Mouse (Mus musculus): ENCODE measurements at regions not wholly inside any gene's neighbourhood (a gene's known extent, or its start where the extent isn't known, plus 50 kb on each side); places are given as distances from the start of the nearest gene placed in this dataset.

DNA sequence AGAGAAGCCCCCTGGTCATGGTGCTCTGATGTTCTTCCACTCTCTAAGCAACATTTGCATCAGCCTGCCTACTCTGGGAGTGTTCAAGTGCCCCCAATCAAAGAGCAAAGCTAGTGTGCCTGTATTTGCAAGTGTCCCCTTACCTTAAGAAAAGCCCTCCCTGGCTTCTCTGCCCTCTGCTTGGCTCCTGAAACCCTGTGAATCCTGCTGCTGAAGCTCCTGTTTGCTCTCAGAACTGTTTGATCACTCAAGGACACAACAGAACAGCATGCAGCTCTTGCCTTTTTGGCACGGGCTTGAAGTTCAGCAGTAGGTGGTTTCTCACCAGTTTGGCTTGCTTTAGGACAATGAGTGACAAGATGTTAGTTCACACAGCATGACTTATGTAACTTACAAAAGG is 163.6 kb upstream of the Slc7a11 start:
- DNase-seq (ENCODE audit: low spot score) (no peak), ATAC-seq (ENCODE audit: insufficient number of reproducible peaks, low FRiP score, low TSS enrichment, low read depth) (no peak)
- Histone ChIP-seq H3K4me2 (ENCODE audit: low read depth, severe bottlenecking) (no peak overlapping the region), H3K9me3 (ENCODE audit: control insufficient read depth, low read length) (no peaks in the 10 kb centered on the region), H3K9ac (ENCODE audit: low read length) (no peak overlapping the region), H3K27ac (replicated peaks; ENCODE audit: low read depth, low read length) (no peak overlapping the region), H3K4me1 (ENCODE audit: control insufficient read depth, insufficient read depth, low read length) (no peaks in the 10 kb centered on the region), H3K36me3 (ENCODE audit: control insufficient read depth, insufficient read depth, low read length) (no peaks in the 10 kb centered on the region), H3K4me3 (ENCODE audit: low read depth, low read length) (no peak overlapping the region), H3K27me3 (ENCODE audit: control insufficient read depth, insufficient read depth, low read length) (no peaks in the 10 kb centered on the region)
- WGBS: 17% methylated on average over 1 of the region's 1 CpGs

- whole genome bisulfite sequencing: 90% methylated on average over 4 of the region's 4 CpGs
- no peaks in the 10 kb centered on the region for H3K4me1 ChIP-seq (ENCODE audit: control insufficient read depth, insufficient read depth, low read length)
- no peaks in the 10 kb centered on the region for H3K36me3 ChIP-seq (ENCODE audit: control insufficient read depth, insufficient read depth, low read length)
- no peaks in the 10 kb centered on the region for H3K9me3 ChIP-seq (ENCODE audit: control insufficient read depth, low read length)
- no peak overlapping the region for H3K9ac ChIP-seq (ENCODE audit: low read length)
- H3K27me3 ChIP-seq (ENCODE audit: control insufficient read depth, insufficient read depth, low read length): no peaks in the 10 kb centered on the region
- no peak for DNase-seq (ENCODE audit: low spot score)
- ATAC-seq (ENCODE audit: insufficient number of reproducible peaks, low FRiP score, low TSS enrichment, low read depth): no peak
- H3K4me2 ChIP-seq (ENCODE audit: low read depth, severe bottlenecking): no peak overlapping the region
- no peak overlapping the region for H3K27ac ChIP-seq (replicated peaks; ENCODE audit: low read depth, low read length)
- H3K4me3 ChIP-seq (ENCODE audit: low read depth, low read length): no peak overlapping the region
These were observed 162.3 kb upstream of the Slc7a11 start for GRCm38 (mm10) chr3:50605750-50606149.

GRCm38 (mm10) chr3:50603182-50603581 is 159.8 kb upstream of the Slc7a11 start:
- Histone ChIP-seq H3K4me2 (ENCODE audit: low read depth, severe bottlenecking) (no peak overlapping the region), H3K9ac (ENCODE audit: low read length) (no peak overlapping the region), H3K4me3 (ENCODE audit: low read depth, low read length) (no peak overlapping the region), H3K9me3 (ENCODE audit: control insufficient read depth, low read length) (no peaks in the 10 kb centered on the region), H3K27ac (replicated peaks; ENCODE audit: low read depth, low read length) (no peak overlapping the region), H3K27me3 (ENCODE audit: control insufficient read depth, insufficient read depth, low read length) (no peaks in the 10 kb centered on the region), H3K36me3 (ENCODE audit: control insufficient read depth, insufficient read depth, low read length) (no peaks in the 10 kb centered on the region), H3K4me1 (ENCODE audit: control insufficient read depth, insufficient read depth, low read length) (no peaks in the 10 kb centered on the region)
- WGBS: 61% methylated on average over 7 of the region's 7 CpGs
- ATAC-seq (ENCODE audit: insufficient number of reproducible peaks, low FRiP score, low TSS enrichment, low read depth) (no peak), DNase-seq (ENCODE audit: low spot score) (no peak)

GRCm38 (mm10) chr3:50595732-50596131 is 152.3 kb upstream of the Slc7a11 start:
- no peaks in the 10 kb centered on the region for H3K36me3 ChIP-seq (ENCODE audit: control insufficient read depth, insufficient read depth, low read length)
- H3K9me3 ChIP-seq (ENCODE audit: control insufficient read depth, low read length): peaks cover 2% of the 10 kb centered on the region; the same call in 1 of the 2 replicates
- H3K9ac ChIP-seq (ENCODE audit: low read length): no peak overlapping the region
- 85% methylated on average over 1 of the region's 1 CpGs for WGBS
- DNase-seq (ENCODE audit: low spot score): no peak
- no peak for ATAC-seq (ENCODE audit: insufficient number of reproducible peaks, low FRiP score, low TSS enrichment, low read depth)
- H3K27me3 ChIP-seq (ENCODE audit: control insufficient read depth, insufficient read depth, low read length): no peaks in the 10 kb centered on the region
- H3K4me1 ChIP-seq (ENCODE audit: control insufficient read depth, insufficient read depth, low read length): no peaks in the 10 kb centered on the region
- no peak overlapping the region for H3K27ac ChIP-seq (replicated peaks; ENCODE audit: low read depth, low read length)
- no peak overlapping the region for H3K4me2 ChIP-seq (ENCODE audit: low read depth, severe bottlenecking)
- H3K4me3 ChIP-seq (ENCODE audit: low read depth, low read length): no peak overlapping the region

GRCm38 (mm10) chr3:50584323-50584722 is 140.9 kb upstream of the Slc7a11 start:
- no peaks in the 10 kb centered on the region for H3K36me3 ChIP-seq (ENCODE audit: control insufficient read depth, insufficient read depth, low read length)
- H3K9me3 ChIP-seq (ENCODE audit: control insufficient read depth, low read length): no peaks in the 10 kb centered on the region
- H3K4me2 ChIP-seq (ENCODE audit: low read depth, severe bottlenecking): no peak overlapping the region
- DNase-seq (ENCODE audit: low spot score) (no peak), ATAC-seq (ENCODE audit: insufficient number of reproducible peaks, low FRiP score, low TSS enrichment, low read depth) (no peak)
- H3K9ac ChIP-seq (ENCODE audit: low read length): no peak overlapping the region
- H3K27me3 ChIP-seq (ENCODE audit: control insufficient read depth, insufficient read depth, low read length): no peaks in the 10 kb centered on the region
- no peaks in the 10 kb centered on the region for H3K4me1 ChIP-seq (ENCODE audit: control insufficient read depth, insufficient read depth, low read length)
- no peak overlapping the region for H3K4me3 ChIP-seq (ENCODE audit: low read depth, low read length)
- 89% methylated on average over 1 of the region's 1 CpGs for WGBS
- H3K27ac ChIP-seq (replicated peaks; ENCODE audit: low read depth, low read length): no peak overlapping the region

GRCm38 (mm10) chr3:50583475-50583874 is 140.1 kb upstream of the Slc7a11 start:
- Histone ChIP-seq H3K4me3 (ENCODE audit: low read depth, low read length) (no peak overlapping the region), H3K9me3 (ENCODE audit: control insufficient read depth, low read length) (no peaks in the 10 kb centered on the region), H3K36me3 (ENCODE audit: control insufficient read depth, insufficient read depth, low read length) (no peaks in the 10 kb centered on the region), H3K4me1 (ENCODE audit: control insufficient read depth, insufficient read depth, low read length) (no peaks in the 10 kb centered on the region), H3K27me3 (ENCODE audit: control insufficient read depth, insufficient read depth, low read length) (no peaks in the 10 kb centered on the region), H3K4me2 (ENCODE audit: low read depth, severe bottlenecking) (no peak overlapping the region), H3K9ac (ENCODE audit: low read length) (no peak overlapping the region), H3K27ac (replicated peaks; ENCODE audit: low read depth, low read length) (no peak overlapping the region)
- ATAC-seq (ENCODE audit: insufficient number of reproducible peaks, low FRiP score, low TSS enrichment, low read depth): no peak
- 73% methylated on average over 6 of the region's 6 CpGs for WGBS
- no peak for DNase-seq (ENCODE audit: low spot score)

- H3K36me3 ChIP-seq (ENCODE audit: control insufficient read depth, insufficient read depth, low read length): no peaks in the 10 kb centered on the region
- no peak for DNase-seq (ENCODE audit: low spot score)
- no peaks in the 10 kb centered on the region for H3K27me3 ChIP-seq (ENCODE audit: control insufficient read depth, insufficient read depth, low read length)
- H3K4me3 ChIP-seq (ENCODE audit: low read depth, low read length): no peak overlapping the region
- no peak overlapping the region for H3K4me2 ChIP-seq (ENCODE audit: low read depth, severe bottlenecking)
- H3K4me1 ChIP-seq (ENCODE audit: control insufficient read depth, insufficient read depth, low read length): no peaks in the 10 kb centered on the region
- 96% methylated on average over 9 of the region's 9 CpGs for WGBS
- ATAC-seq (ENCODE audit: insufficient number of reproducible peaks, low FRiP score, low TSS enrichment, low read depth): no peak
- H3K27ac ChIP-seq (replicated peaks; ENCODE audit: low read depth, low read length): no peak overlapping the region
- no peaks in the 10 kb centered on the region for H3K9me3 ChIP-seq (ENCODE audit: control insufficient read depth, low read length)
- no peak overlapping the region for H3K9ac ChIP-seq (ENCODE audit: low read length)
These were observed 131.0 kb upstream of the Slc7a11 start for GRCm38 (mm10) chr3:50574388-50574787.

DNA sequence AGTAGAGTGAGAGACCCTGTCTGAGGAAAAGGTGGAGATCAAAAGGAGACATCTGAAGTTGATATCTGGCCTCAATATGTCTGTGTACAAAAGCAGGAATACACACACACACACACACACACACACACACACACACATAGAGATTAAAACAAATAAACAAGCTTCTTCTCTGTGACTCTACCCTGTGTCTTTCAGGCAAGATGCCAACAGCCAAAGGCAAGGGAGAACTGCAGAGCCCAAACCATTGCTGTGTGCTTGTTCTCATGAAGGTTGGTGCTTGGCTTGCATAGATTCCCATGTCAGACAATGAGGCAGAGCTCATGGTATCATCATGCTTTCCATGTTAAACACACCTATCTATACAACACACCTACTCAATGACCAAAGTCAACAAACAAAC is 126.6 kb upstream of the Slc7a11 start:
- H3K4me1 ChIP-seq (ENCODE audit: control insufficient read depth, insufficient read depth, low read length): no peaks in the 10 kb centered on the region
- H3K4me2 ChIP-seq (ENCODE audit: low read depth, severe bottlenecking): no peak overlapping the region
- no peak for ATAC-seq (ENCODE audit: insufficient number of reproducible peaks, low FRiP score, low TSS enrichment, low read depth)
- no peak overlapping the region for H3K27ac ChIP-seq (replicated peaks; ENCODE audit: low read depth, low read length)
- no peaks in the 10 kb centered on the region for H3K36me3 ChIP-seq (ENCODE audit: control insufficient read depth, insufficient read depth, low read length)
- H3K9me3 ChIP-seq (ENCODE audit: control insufficient read depth, low read length): no peaks in the 10 kb centered on the region
- no peaks in the 10 kb centered on the region for H3K27me3 ChIP-seq (ENCODE audit: control insufficient read depth, insufficient read depth, low read length)
- no peak overlapping the region for H3K4me3 ChIP-seq (ENCODE audit: low read depth, low read length)
- H3K9ac ChIP-seq (ENCODE audit: low read length): no peak overlapping the region
- DNase-seq (ENCODE audit: low spot score): no peak

GRCm38 (mm10) chr3:50569565-50569964 is 126.2 kb upstream of the Slc7a11 start:
- DNase-seq (ENCODE audit: low spot score): no peak
- Histone ChIP-seq H3K36me3 (ENCODE audit: control insufficient read depth, insufficient read depth, low read length) (no peaks in the 10 kb centered on the region), H3K9me3 (ENCODE audit: control insufficient read depth, low read length) (no peaks in the 10 kb centered on the region), H3K27ac (replicated peaks; ENCODE audit: low read depth, low read length) (no peak overlapping the region), H3K4me3 (ENCODE audit: low read depth, low read length) (no peak overlapping the region), H3K4me2 (ENCODE audit: low read depth, severe bottlenecking) (no peak overlapping the region), H3K4me1 (ENCODE audit: control insufficient read depth, insufficient read depth, low read length) (no peaks in the 10 kb centered on the region), H3K9ac (ENCODE audit: low read length) (no peak overlapping the region), H3K27me3 (ENCODE audit: control insufficient read depth, insufficient read depth, low read length) (no peaks in the 10 kb centered on the region)
- ATAC-seq (ENCODE audit: insufficient number of reproducible peaks, low FRiP score, low TSS enrichment, low read depth): no peak
- WGBS: 95% methylated on average over 10 of the region's 10 CpGs

Data from limb, embryonic 11.5 days (tissue).